ENCODE assay signal across 12 mouse cellular contexts in genomic region chr11:50739453-50739852, GRCm38 (mm10).
A peak's percentile ranks its signal among the peaks of the same experiment; 100 is the strongest.
DNase-seq lines count a peak whose midpoint lies in the region; ATAC-seq lines count a peak whose summit lies in the region.
"Had no signal": no experiment of that assay in that cellular context is flagged by ENCODE, and none has a peak within 500 bp of the region (broad histone marks: within the 10 kb centered on the region; RNA-seq: fewer than 3 reads in every experiment).

No protein-coding gene starts in this region.

- no peak overlapping the region for H3K4me2 ChIP-seq in kidney, embryonic 15.5 days

- no peaks in the 10 kb centered on the region for H3K27me3 ChIP-seq in kidney, embryonic 15.5 days

- no peaks in the 10 kb centered on the region for H3K36me3 ChIP-seq in kidney, embryonic 15.5 days
- H3K36me3 ChIP-seq: limb, embryonic 10.5 days had no signal

- 0 out of 2 replicates have a peak, but pooled peaks cover 6% of the 10 kb centered on the region for H3K4me1 ChIP-seq in kidney, embryonic 15.5 days

- H3K4me3 ChIP-seq in kidney, embryonic 15.5 days (replicated peaks), result no peak overlapping the region
- H3K4me3 ChIP-seq: limb, embryonic 10.5 days had no signal

- no peak for ATAC-seq in kidney, embryonic 15.5 days (replicated peaks; ENCODE audit: low FRiP score)
- ATAC-seq: forebrain, postnatal 0 days had no signal

- DNase-seq in adrenal gland, postnatal 14 days, result peak; percentile 32
- DNase-seq in adrenal gland, adult (ENCODE audit: inconsistent age in 2 of 2, low spot score in 1 of 2), result no peak
- peak; percentile 28 for DNase-seq in kidney, adult 18-20 months
- peak; percentile 42 for DNase-seq in heart, adult 8-10 months (ENCODE audit: low spot score)
- DNase-seq in kidney, adult 9 months, result peak; percentile 63
- DNase-seq in left cerebral cortex, adult 9 months (ENCODE audit: low spot score in 2 of 2), result no peak
- no peak for DNase-seq in cerebellum, postnatal 4 days (ENCODE audit: low spot score in 2 of 2)
- DNase-seq: cerebellum, postnatal 36 days; forebrain, postnatal 0 days; lung, adult 2 months had no signal

- WGBS in kidney, embryonic 15.5 days, result 29% methylated on average over 10 of the region's 10 CpGs

- no peak overlapping the region for H3K27ac ChIP-seq in kidney, embryonic 15.5 days
- H3K27ac ChIP-seq: limb, embryonic 10.5 days had no signal

- no peaks in the 10 kb centered on the region for H3K9me3 ChIP-seq in kidney, embryonic 15.5 days (replicated peaks)
- H3K9me3 ChIP-seq: limb, embryonic 10.5 days had no signal

- no peak overlapping the region for H3K9ac ChIP-seq in kidney, embryonic 15.5 days
- H3K9ac ChIP-seq: forebrain, postnatal 0 days had no signal

Comparison
In these comparisons a context has a peak if more than half of its experiments do, and no peak if none do; other contexts are left out.
1. DNase-seq: peak in adrenal gland, postnatal 14 days (single experiment), kidney, adult 18-20 months (single experiment), heart, adult 8-10 months (single experiment) and kidney, adult 9 months (single experiment); none in adrenal gland, adult (0 of 2), left cerebral cortex, adult 9 months (0 of 2) and cerebellum, postnatal 4 days (0 of 2).